Mouse (Mus musculus) limb, embryonic 15.5 days (tissue): ENCODE results near the gene Zfp560. TPM values are rescaled to one million over a fixed set of nuclear protein-coding genes. Genes with fewer than 3 reads are reported as not detected.
A peak's percentile ranks its signal among the peaks of the same experiment; 100 is the strongest.
"Not testable (repeated sequence)": the region's sequence is repeated elsewhere in the genome, so short reads cannot be mapped to it uniquely, and the experiment has no call there.

ENCODE experiments used
- ATAC-seq: fragments of 200-750 bp; cut with Nextera tagmentation; 2 replicates; pipeline ENCODE4 v1.8.0; 2017; ENCODE audit warnings: low read depth, moderate TSS enrichment; ENCODE audit not compliant: insufficient number of reproducible peaks, low FRiP score, low TSS enrichment
- H3K27ac ChIP-seq: fragments of 300-500 bp; sonication (generic); 2 replicates; pipeline ENCODE4 v1.5.1; 2015; ENCODE audit warnings: moderate library complexity, mild to moderate bottlenecking, inconsistent platforms
- H3K27me3 ChIP-seq: fragments of 300-500 bp; sonication (generic); 2 replicates; pipeline ENCODE4 v1.6.1; 2015; ENCODE audit warnings: inconsistent platforms
- H3K36me3 ChIP-seq: fragments of 300-500 bp; sonication (generic); 2 replicates; pipeline ENCODE4 v1.6.1; 2015; ENCODE audit warnings: inconsistent platforms
- H3K4me1 ChIP-seq: fragments of 300-500 bp; sonication (generic); 2 replicates; pipeline ENCODE4 v1.6.1; 2015; ENCODE audit warnings: inconsistent platforms
- H3K4me2 ChIP-seq: fragments of 300-500 bp; sonication (generic); 2 replicates; pipeline ENCODE4 v1.6.1; 2015; ENCODE audit warnings: mild to moderate bottlenecking, inconsistent platforms
- H3K4me3 ChIP-seq: fragments of 300-500 bp; sonication (generic); 2 replicates; pipeline ENCODE4 v1.5.1; 2015; ENCODE audit warnings: mild to moderate bottlenecking, inconsistent platforms
- H3K9ac ChIP-seq: fragments of 300-500 bp; sonication (generic); 2 replicates; pipeline ENCODE4 v1.6.1; 2015; ENCODE audit warnings: inconsistent platforms
- H3K9me3 ChIP-seq: fragments of 300-500 bp; sonication (generic); 2 replicates; pipeline ENCODE4 v1.6.1; 2016; ENCODE audit warnings: inconsistent platforms
- whole genome bisulfite sequencing: fragments of 180-500 bp; shearing (Covaris S2); methylation state at CpG from one replicate; pipeline ENCODE4 v1.1.7; 2015; 5-methylcytosine and 5-hydroxymethylcytosine counted together
- polyA plus RNA-seq: library from polyadenylated mRNA; unstranded; fragments of >200 nt; fragmentation: Nextera tagmentation; extraction: Ambion mirVana; gene quantifications from 2 replicates; pipeline ENCODE4 v1.2.1, GENCODE M21; 2015

Gene Zfp560
- polyA plus RNA-seq: 26.2 and 31.8 TPM in 2 replicates

DNA sequence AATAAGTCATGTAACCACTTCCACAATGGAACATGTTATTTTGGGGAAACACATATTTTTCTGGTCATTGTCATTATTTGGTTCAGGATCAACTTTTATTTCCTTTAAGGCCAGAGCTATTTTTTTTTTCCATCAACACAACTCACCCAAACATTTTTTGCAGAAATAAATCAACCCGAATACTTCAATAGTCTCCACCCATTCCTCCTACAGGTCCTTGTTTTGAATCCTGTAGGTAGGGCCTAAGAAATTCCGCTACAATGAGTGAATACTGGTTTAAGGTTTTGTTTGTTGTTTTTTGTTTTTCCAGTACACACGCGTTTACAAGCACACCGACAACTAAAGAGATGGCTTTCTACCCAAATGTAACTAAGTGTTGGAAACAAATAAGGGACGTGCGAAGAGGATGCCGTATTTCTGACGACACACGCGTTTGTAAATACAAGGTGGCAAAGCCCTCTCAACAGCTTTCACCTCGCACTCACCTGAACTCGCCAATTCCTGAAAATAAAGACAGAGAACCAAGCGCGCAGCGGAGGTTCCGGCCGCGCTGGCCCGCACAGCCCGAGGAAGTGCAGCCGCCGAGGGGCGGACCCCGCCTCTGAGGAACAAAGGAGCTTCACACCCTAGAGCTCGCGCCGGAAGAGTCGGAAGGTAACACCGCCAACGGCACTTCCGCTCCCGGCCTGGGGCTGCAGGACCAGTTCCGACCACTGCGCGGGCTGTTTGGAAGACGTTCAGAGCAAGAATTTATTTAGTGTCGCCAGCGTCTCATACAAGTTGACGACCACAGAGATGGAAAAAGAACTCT lies at the start of gene Zfp560:
Gene Zfp560 (minus strand): TSS at position 646 of the 811 bp plus-strand sequence.
- ATAC-seq: peak; percentile 94
- peak within 1 kb of the TSS; percentile 54 for H3K4me2 ChIP-seq
- 3% methylated on average over 40 of the region's 40 CpGs for WGBS

DNA sequence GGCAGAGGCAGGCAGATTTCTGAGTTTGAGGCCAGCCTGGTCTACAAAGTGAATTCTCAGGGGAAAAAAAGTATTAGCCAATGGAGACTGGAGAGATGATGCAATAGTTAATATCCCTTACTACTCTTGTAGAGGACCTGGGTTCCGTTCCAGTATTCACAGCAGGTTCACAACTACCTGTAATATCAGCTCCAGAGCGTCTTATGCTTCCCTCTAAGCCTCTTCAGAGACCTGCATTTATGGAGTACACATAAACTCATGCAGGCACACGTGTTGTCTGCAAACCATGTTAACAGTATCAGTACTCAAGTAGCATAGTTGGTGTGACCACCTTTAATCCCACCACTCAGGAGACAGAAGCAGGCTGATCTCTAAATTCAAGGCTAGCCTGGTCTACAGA lies 45.0 kb upstream of the Zfp560 start:
- no peak for ATAC-seq
- H3K27ac ChIP-seq: no peak overlapping the region
- H3K27me3 ChIP-seq: no peaks in the 10 kb centered on the region
- H3K4me1 ChIP-seq: no peaks in the 10 kb centered on the region
- no peak overlapping the region for H3K4me2 ChIP-seq
- WGBS: 86% methylated on average over 3 of the region's 3 CpGs
- no peak overlapping the region for H3K9ac ChIP-seq
- H3K36me3 ChIP-seq: peaks cover under 1% of the 10 kb centered on the region; the same call in 1 of the 2 replicates
- no peaks in the 10 kb centered on the region for H3K9me3 ChIP-seq
- H3K4me3 ChIP-seq: no peak overlapping the region

More for the DNA sequence above, at the start of gene Zfp560:
- H3K27me3 ChIP-seq: no peaks in the 10 kb centered on the region
- peaks cover 7% of the 10 kb centered on the region; the same call in 1 of the 2 replicates for H3K4me1 ChIP-seq
- H3K36me3 ChIP-seq: no peaks in the 10 kb centered on the region
- H3K4me3 ChIP-seq: peak within 1 kb of the TSS; percentile 65
- H3K9me3 ChIP-seq: no peaks in the 10 kb centered on the region
- peak within 1 kb of the TSS; percentile 79 for H3K27ac ChIP-seq
- H3K9ac ChIP-seq: peak within 1 kb of the TSS; percentile 43

DNA sequence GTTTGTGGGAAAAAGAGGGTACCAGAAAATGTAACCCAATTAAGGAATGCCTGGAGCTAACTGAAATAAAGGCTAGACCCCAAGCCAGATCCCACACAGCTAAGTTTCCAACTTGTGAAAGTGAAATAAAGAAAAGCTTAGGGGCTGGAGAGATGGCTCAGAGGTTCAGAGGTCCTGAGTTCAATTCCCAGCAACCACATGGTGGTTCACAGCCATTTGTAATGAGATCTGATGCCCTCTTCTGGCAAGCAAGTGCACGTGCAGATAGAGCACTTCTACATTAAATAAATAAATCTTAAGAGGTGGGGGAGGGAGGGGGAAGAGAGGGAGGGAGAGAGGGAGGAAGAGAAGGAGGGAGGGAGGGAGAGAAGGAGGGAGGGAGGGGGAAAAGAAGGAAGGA lies 26.5 kb upstream of the Zfp560 start:
- Histone ChIP-seq H3K4me1 (no peaks in the 10 kb centered on the region), H3K9me3 (no peaks in the 10 kb centered on the region), H3K4me2 (no peak overlapping the region), H3K27ac (no peak overlapping the region), H3K9ac (no peak overlapping the region), H3K36me3 (no peaks in the 10 kb centered on the region), H3K4me3 (no peak overlapping the region), H3K27me3 (no peaks in the 10 kb centered on the region)
- WGBS: 13% methylated on average over 1 of the region's 1 CpGs
- no peak for ATAC-seq

DNA sequence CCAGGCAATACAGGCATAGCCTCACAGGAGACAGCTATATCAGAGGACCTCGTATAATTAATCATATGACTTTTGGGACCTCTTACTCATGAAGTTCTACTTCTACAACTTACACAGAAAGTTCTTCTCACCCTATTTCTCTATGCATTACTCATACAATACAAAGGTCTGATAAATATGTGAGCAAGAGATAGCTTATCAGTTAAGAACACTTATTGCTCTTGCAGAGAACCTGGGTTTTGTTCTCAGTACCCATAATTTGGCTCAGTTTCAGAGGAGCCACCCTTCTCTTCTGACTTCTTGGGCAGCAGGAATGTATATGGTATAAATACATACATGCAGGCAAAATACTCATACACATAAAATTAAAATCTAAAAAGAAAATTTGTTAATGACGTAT lies 24.3 kb upstream of the Zfp560 start:
- no peak overlapping the region for H3K27ac ChIP-seq
- no peaks in the 10 kb centered on the region for H3K9me3 ChIP-seq
- WGBS: 94% methylated on average over 2 of the region's 2 CpGs
- H3K4me1 ChIP-seq: no peaks in the 10 kb centered on the region
- H3K27me3 ChIP-seq: no peaks in the 10 kb centered on the region
- H3K9ac ChIP-seq: no peak overlapping the region
- H3K4me2 ChIP-seq: no peak overlapping the region
- no peaks in the 10 kb centered on the region for H3K36me3 ChIP-seq
- H3K4me3 ChIP-seq: no peak overlapping the region
- no peak for ATAC-seq

DNA sequence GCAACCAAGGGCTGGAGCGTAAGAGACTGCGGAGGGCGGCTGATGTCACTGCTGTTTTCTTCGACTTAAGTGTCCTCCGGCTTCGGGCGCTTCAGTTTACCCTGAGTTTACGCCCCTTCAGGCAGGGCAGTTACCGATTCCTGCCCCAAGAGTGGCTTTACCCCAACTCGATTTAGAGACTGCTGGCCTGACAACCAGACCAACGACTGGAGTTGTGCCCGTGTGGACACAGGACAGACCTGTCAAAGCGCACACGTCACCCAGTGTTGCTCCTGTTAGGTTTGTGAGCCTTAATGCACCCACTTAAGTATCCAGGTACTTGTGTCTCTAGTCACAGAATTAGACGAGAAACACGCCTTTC lies 346 bp upstream of the Zfp560 start:
- ATAC-seq: peak; percentile 16; the same call in 1 of the 2 replicates
- Histone ChIP-seq H3K9me3 (no peaks in the 10 kb centered on the region), H3K4me3 (peak overlapping the region; percentile 65), H3K4me2 (peak overlapping the region; percentile 54), H3K27ac (peak overlapping the region; percentile 79), H3K9ac (peak overlapping the region; percentile 43), H3K4me1 (peaks cover 7% of the 10 kb centered on the region; the same call in 1 of the 2 replicates), H3K27me3 (no peaks in the 10 kb centered on the region), H3K36me3 (no peaks in the 10 kb centered on the region)
- WGBS: 15% methylated on average over 16 of the region's 16 CpGs

DNA sequence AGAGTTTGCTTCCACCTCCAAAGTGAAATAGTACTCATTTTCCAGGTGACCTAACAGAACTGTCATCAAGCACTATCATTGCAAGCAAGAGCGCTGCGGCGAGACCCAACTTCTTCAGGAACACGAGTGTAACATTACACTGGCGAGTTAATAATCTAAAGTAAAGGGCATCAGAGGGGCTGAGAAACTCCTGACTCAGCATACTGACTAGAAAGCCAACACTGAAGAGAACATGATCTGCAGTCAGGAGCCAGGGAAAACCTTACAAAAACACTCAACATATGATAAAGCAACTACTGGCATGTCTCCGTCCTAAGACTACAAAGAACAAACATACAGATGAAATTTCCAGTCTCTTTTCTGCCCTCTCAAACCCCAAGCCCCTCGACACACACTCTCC lies 1.3 kb downstream of the Zfp560 start:
- Histone ChIP-seq H3K27ac (no peak overlapping the region), H3K9ac (no peak overlapping the region), H3K4me1 (peaks cover 7% of the 10 kb centered on the region; the same call in 1 of the 2 replicates), H3K4me3 (peak overlapping the region; percentile 65; the same call in 1 of the 2 replicates), H3K9me3 (no peaks in the 10 kb centered on the region), H3K4me2 (no peak overlapping the region), H3K27me3 (no peaks in the 10 kb centered on the region), H3K36me3 (no peaks in the 10 kb centered on the region)
- no peak for ATAC-seq
- 86% methylated on average over 7 of the region's 7 CpGs for WGBS

DNA sequence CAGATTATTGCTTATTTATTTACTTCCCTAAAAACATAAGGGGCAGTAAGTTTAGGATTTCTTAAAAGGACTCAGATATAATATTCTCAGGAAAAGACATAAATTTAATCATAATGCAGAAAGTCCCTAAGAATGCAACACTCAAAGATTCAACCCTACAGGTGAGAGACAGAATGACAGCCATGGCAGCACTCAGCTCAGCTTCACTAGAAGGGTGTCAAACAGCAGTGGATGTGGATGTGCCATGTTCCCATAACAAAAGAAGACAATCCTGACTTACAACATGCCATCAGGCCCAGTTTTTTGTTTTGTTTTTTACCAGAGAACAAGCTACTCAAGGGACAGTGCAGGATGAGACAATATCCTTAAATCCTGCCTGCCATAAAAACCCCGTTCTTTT lies 10.3 kb downstream of the Zfp560 start:
- no peak overlapping the region for H3K4me2 ChIP-seq
- H3K9ac ChIP-seq: no peak overlapping the region
- no peak overlapping the region for H3K27ac ChIP-seq
- no peaks in the 10 kb centered on the region for H3K36me3 ChIP-seq
- no peaks in the 10 kb centered on the region for H3K27me3 ChIP-seq
- no peaks in the 10 kb centered on the region for H3K9me3 ChIP-seq
- no peaks in the 10 kb centered on the region for H3K4me1 ChIP-seq
- H3K4me3 ChIP-seq: no peak overlapping the region
- WGBS: 91% methylated on average over 1 of the region's 1 CpGs
- ATAC-seq: no peak

DNA sequence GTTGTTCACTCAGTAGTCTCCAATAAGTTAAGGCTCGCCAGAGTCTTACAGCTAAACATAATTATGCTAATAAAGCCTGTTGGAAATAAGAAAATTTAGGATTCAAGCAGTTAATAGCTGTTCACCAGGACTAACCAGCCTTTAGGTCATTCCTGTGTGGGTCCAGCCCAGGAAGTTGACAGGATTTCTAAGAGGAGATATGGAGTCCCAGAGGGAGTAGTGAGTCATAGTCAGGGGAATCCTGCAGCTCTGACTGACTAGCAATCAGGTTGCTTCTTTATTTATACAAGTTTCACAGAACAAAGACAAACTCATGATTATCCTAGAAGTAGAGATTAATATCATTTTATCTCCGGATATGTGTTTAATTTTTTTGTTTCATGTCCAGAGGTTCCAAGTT lies 17.7 kb downstream of the Zfp560 start:
- H3K27ac ChIP-seq: no peak overlapping the region
- no peaks in the 10 kb centered on the region for H3K9me3 ChIP-seq
- H3K9ac ChIP-seq: no peak overlapping the region
- ATAC-seq: no peak
- no peak overlapping the region for H3K4me3 ChIP-seq
- 95% methylated on average over 2 of the region's 2 CpGs for WGBS
- H3K27me3 ChIP-seq: no peaks in the 10 kb centered on the region
- no peak overlapping the region for H3K4me2 ChIP-seq
- no peaks in the 10 kb centered on the region for H3K4me1 ChIP-seq
- 0 out of 2 replicates have a peak, but pooled peaks cover 7% of the 10 kb centered on the region for H3K36me3 ChIP-seq

DNA sequence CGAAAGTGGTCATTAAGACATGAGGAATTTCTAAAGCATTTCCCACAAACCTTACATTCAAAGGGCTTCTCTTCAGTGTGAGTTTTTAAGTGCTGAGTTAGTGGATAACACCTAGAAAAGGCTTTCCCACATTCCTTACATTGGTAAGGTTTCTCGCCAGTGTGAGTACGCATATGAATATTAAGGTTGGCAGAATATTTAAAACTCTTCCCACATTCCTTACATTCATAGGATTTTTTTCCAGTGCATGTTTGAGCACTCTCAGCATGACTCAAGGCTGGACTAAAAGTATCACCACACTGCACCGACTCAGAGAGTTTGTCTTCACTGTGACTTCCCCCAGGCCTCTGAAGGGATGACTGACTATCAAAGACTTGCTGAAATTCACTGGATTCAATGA lies 36.5 kb downstream of the Zfp560 start:
- H3K9me3 ChIP-seq: no peaks in the 10 kb centered on the region
- H3K9ac ChIP-seq: no peak overlapping the region
- no peak overlapping the region for H3K27ac ChIP-seq
- H3K4me3 ChIP-seq: no peak overlapping the region
- ATAC-seq: no peak
- H3K4me1 ChIP-seq: no peaks in the 10 kb centered on the region
- H3K27me3 ChIP-seq: no peaks in the 10 kb centered on the region
- 82% methylated on average over 4 of the region's 4 CpGs for WGBS
- peaks cover 43% of the 10 kb centered on the region for H3K36me3 ChIP-seq
- no peak overlapping the region for H3K4me2 ChIP-seq

DNA sequence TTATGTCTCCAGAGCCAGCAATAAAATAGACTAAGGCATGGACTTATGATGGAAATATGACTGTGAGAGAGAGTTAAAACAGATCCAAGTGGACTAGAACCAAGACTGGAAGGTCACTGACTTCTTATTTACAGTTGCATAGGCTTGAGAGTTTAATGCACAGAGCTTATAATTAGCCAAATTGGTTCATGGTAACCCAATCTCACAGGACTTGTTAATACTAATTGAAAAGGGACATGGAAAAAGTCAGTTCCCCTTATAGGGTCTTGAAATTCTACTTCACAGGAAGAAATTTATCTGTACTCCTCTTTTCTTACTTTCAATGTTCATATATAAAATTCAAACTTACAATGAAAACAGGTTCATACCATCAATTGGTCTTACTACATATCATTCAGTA lies 49.0 kb downstream of the Zfp560 start, which contains the start of gene Olfr18:
Gene Olfr18 (minus strand): TSS at position 101 of the 400 bp plus-strand sequence.
- no peak within 1 kb of the TSS for H3K4me3 ChIP-seq
- H3K9me3 ChIP-seq: no peaks in the 10 kb centered on the region
- H3K9ac ChIP-seq: no peak within 1 kb of the TSS
- ATAC-seq: no peak
- no peaks in the 10 kb centered on the region for H3K27me3 ChIP-seq
- H3K36me3 ChIP-seq: no peaks in the 10 kb centered on the region
- H3K27ac ChIP-seq: no peak within 1 kb of the TSS
- no peaks in the 10 kb centered on the region for H3K4me1 ChIP-seq
- H3K4me2 ChIP-seq: no peak within 1 kb of the TSS

DNA sequence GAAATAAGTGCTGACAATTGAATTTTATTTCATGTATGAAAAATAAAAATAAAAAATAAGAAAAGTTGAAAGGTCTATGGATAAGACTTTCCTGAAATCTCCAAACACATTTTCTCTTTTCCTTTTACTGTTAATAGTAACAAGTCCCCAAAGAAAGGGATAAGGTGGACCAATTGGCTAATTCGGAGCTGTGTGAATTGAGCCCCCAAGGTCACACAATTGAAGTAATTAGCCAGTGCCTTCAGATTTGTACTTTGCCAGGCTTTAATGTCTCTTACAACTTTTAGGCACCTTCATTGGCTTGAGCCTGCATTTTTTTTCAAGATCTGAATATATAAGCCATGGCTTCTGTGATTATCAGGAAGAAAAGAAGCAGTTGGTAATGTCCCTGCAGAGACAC lies 86.7 kb downstream of the Zfp560 start, which contains the start of gene Olfr873:
Gene Olfr873 (plus strand): TSS at position 301 of the 400 bp plus-strand sequence.
- no peaks in the 10 kb centered on the region for H3K36me3 ChIP-seq
- no peak within 1 kb of the TSS for H3K27ac ChIP-seq
- H3K9ac ChIP-seq: no peak within 1 kb of the TSS
- H3K4me1 ChIP-seq: no peaks in the 10 kb centered on the region
- H3K4me2 ChIP-seq: no peak within 1 kb of the TSS
- no peaks in the 10 kb centered on the region for H3K27me3 ChIP-seq
- H3K4me3 ChIP-seq: no peak within 1 kb of the TSS
- no peaks in the 10 kb centered on the region for H3K9me3 ChIP-seq
- no peak for ATAC-seq
- WGBS: 88% methylated on average over 1 of the region's 1 CpGs

DNA sequence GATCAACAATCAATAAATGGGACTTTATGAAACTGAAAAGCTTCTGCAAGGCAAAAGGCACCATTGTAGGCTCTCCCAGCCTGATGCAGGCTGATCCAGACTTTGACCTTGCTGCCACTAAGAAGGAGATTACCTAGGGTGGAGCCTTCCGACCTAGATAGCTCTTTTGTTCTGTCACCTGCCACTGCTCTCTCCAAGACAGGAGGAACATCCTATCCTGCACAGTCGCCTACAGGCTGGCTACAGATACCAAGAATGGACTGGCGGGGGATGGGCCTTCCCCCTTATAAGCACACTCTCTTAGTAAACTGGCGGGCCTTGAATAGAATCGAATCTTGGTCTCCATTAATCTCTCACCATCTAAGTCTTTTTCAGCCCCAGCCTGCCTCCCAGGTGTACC lies 89.4 kb downstream of the Zfp560 start:
- H3K4me1 ChIP-seq, H3K9me3 ChIP-seq, ATAC-seq, H3K27me3 ChIP-seq, H3K27ac ChIP-seq, H3K4me2 ChIP-seq, H3K9ac ChIP-seq, H3K36me3 ChIP-seq, H3K4me3 ChIP-seq: not testable (repeated sequence)
- WGBS: 80% methylated on average over 5 of the region's 5 CpGs
